Mouse (Mus musculus) liver, postnatal 0 days (tissue): Measurements from ENCODE around the gene Gm28539. TPM values are rescaled to one million over a fixed set of nuclear protein-coding genes. Genes with fewer than 3 reads are reported as not detected.
A peak's percentile ranks its signal among the peaks of the same experiment; 100 is the strongest.

ENCODE experiments used
- ATAC-seq: fragments of 200-750 bp; cut with Nextera tagmentation; 2 replicates; pipeline ENCODE4 v1.8.0; 2017; ENCODE audit warnings: mild to moderate bottlenecking, moderate library complexity
- DNase-seq: peaks from one replicate; pipeline ENCODE4 v3.0.0-alpha.2; 2016
- H3K27ac ChIP-seq: fragments of 300-500 bp; sonication (generic); 2 replicates; pipeline ENCODE4 v1.5.1; 2014; ENCODE audit warnings: antibody characterized with exemption, moderate library complexity, mild to moderate bottlenecking, low read depth
- H3K27me3 ChIP-seq: fragments of 300-500 bp; sonication (generic); 2 replicates; pipeline ENCODE4 v1.6.1; 2014; ENCODE audit warnings: low read length, control low read depth, mixed read lengths; ENCODE audit not compliant: insufficient read depth
- H3K36me3 ChIP-seq: fragments of 300-500 bp; sonication (generic); replicated peaks from 2 replicates; pipeline ENCODE4 v1.6.1; 2014; ENCODE audit warnings: mild to moderate bottlenecking, control low read depth, low read length, moderate library complexity, mixed read lengths; ENCODE audit not compliant: insufficient read depth
- H3K4me1 ChIP-seq: fragments of 300-500 bp; sonication (generic); 2 replicates; pipeline ENCODE4 v1.6.1; 2014; ENCODE audit warnings: antibody characterized with exemption, mild to moderate bottlenecking, control low read depth; ENCODE audit not compliant: insufficient read depth
- H3K4me2 ChIP-seq: fragments of 300-500 bp; sonication (generic); 2 replicates; pipeline ENCODE4 v1.6.1; 2014; ENCODE audit warnings: low read depth, mild to moderate bottlenecking, low read length, moderate library complexity, mixed read lengths
- H3K4me3 ChIP-seq: fragments of 300-500 bp; sonication (generic); 2 replicates; pipeline ENCODE4 v1.5.1; 2014; ENCODE audit warnings: low read depth, low read length
- H3K9ac ChIP-seq: fragments of 300-500 bp; sonication (generic); replicated peaks from 2 replicates; pipeline ENCODE4 v1.6.1; 2014; ENCODE audit warnings: mild to moderate bottlenecking, moderate library complexity
- H3K9me3 ChIP-seq: fragments of 300-500 bp; sonication (generic); 2 replicates; pipeline ENCODE4 v1.6.1; 2016; ENCODE audit warnings: mild to moderate bottlenecking, control low read depth, low read length, mixed read lengths
- CTCF ChIP-seq: sonication (generic); IDR thresholded peaks from 2 replicates; pipeline ENCODE4 v1.5.1; 2016; ENCODE audit warnings: antibody characterized with exemption, low read depth
- EP300 ChIP-seq: IDR thresholded peaks from 2 replicates; pipeline ENCODE4 v1.6.1; 2016; ENCODE audit warnings: antibody characterized with exemption, low read depth, mild to moderate bottlenecking
- WGBS: fragments of 180-500 bp; shearing (Covaris S2); extraction: QIAGEN DNeasy Blood & Tissue Kit; methylation state at CpG from one replicate; pipeline ENCODE4 v1.1.7; 2014; ENCODE audit not compliant: insufficient replicate concordance; 5-methylcytosine and 5-hydroxymethylcytosine counted together
- polyA plus RNA-seq: library from polyadenylated mRNA; unstranded; fragments of >200 nt; fragmentation: Nextera tagmentation; extraction: Ambion mirVana; gene quantifications from 2 replicates; pipeline ENCODE4 v1.2.1, GENCODE M21; 2015

Gene Gm28539
- not detected in 2 replicates for polyA plus RNA-seq

DNA sequence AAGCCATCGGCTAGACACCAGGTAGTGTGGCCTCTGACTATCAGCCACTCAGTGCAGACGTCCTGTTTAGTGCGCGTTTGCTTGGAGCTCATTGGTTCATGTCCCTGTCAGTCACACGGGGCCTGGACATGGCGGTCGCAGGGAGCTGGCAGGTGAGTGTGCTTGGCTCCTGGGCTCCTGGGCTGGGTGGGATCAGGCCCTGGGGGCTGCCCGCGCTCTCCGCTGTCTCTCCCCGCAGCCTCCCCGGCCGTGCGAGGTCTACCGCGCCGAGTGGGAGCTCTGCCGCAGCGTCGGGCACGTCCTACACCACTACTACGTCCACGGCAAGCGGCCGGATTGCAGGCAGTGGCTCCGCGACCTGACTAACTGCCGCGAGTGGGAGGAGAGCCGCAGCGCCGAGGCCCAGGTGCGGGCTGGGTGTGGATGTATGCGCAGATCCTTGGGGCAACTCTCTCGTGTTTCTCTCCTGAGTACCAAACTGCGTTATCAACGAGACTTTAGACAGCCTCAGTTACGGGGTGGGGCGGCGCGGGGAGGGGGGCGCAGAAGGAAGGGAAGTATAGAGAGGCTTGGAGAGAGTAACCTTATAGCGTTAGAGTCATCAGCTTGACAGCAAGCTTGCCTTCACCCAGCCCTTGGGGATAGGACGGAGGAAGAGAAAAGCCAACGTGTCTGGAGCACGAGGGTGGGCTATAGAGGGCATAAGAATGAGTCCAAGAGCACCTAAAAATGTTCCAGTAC lies at the start of gene Gm28539, which contains the start of gene 2510002D24Rik:
Gene Gm28539 (plus strand): TSS at position 117 of the 741 bp plus-strand sequence.
Gene 2510002D24Rik (plus strand): TSS at position 111 of the 741 bp plus-strand sequence.
- no peaks in the 10 kb centered on the region for H3K9me3 ChIP-seq
- H3K4me3 ChIP-seq, result peak within 1 kb of the TSS; percentile 94
- peak within 1 kb of the TSS; percentile 97 for H3K9ac ChIP-seq
- H3K27me3 ChIP-seq, result no peaks in the 10 kb centered on the region
- whole genome bisulfite sequencing, result under 1% methylated on average over 46 of the region's 46 CpGs
- peak; percentile 90 for DNase-seq
- H3K27ac ChIP-seq, result peak within 1 kb of the TSS; percentile 76
- peak within 1 kb of the TSS; percentile 87 for H3K4me2 ChIP-seq
- no peak for TF ChIP-seq CTCF
- no peak for TF ChIP-seq EP300
- 0 out of 2 replicates have a peak, but pooled peaks cover 3% of the 10 kb centered on the region for H3K4me1 ChIP-seq
- peak; percentile 99 for ATAC-seq
- peaks cover 21% of the 10 kb centered on the region for H3K36me3 ChIP-seq

DNA sequence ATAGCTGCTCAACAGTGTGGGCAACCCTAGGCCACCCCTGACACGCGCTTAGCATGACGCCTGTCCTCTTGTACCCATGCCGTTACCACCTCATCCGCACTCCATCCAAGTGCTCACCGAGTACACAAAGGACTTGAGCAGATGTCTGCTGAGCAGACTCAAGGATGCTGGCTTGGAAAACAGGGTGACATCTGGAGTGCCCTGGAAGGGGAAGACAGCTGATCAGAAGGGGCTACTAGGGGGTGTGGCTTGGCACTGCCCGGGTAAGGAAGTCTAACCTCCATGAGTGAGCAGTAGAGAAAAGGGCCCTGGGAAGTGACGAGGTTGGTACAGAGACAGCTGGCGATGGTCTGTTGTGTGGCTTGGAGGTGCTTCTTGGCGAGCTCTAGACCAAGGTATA lies 49.7 kb upstream of the Gm28539 start:
- Histone ChIP-seq H3K27ac (no peak overlapping the region), H3K9ac (no peak overlapping the region), H3K4me2 (no peak overlapping the region), H3K27me3 (no peaks in the 10 kb centered on the region), H3K4me1 (no peaks in the 10 kb centered on the region), H3K4me3 (no peak overlapping the region), H3K9me3 (no peaks in the 10 kb centered on the region), H3K36me3 (peaks cover 73% of the 10 kb centered on the region)
- 92% methylated on average over 10 of the region's 10 CpGs for WGBS
- ATAC-seq, result no peak
- no peak for TF ChIP-seq EP300
- TF ChIP-seq CTCF, result no peak
- no peak for DNase-seq

GRCm38 (mm10) chr16:18788627-18789406 lies 47.6 kb upstream of the Gm28539 start:
- Histone ChIP-seq H3K4me2 (no peak overlapping the region), H3K9ac (no peak overlapping the region), H3K4me3 (no peak overlapping the region), H3K27me3 (no peaks in the 10 kb centered on the region), H3K9me3 (no peaks in the 10 kb centered on the region), H3K4me1 (no peaks in the 10 kb centered on the region), H3K36me3 (peaks cover 70% of the 10 kb centered on the region), H3K27ac (no peak overlapping the region)
- TF ChIP-seq EP300, result no peak
- no peak for TF ChIP-seq CTCF
- 61% methylated on average over 10 of the region's 10 CpGs for WGBS
- ATAC-seq (no peak), DNase-seq (no peak)

DNA sequence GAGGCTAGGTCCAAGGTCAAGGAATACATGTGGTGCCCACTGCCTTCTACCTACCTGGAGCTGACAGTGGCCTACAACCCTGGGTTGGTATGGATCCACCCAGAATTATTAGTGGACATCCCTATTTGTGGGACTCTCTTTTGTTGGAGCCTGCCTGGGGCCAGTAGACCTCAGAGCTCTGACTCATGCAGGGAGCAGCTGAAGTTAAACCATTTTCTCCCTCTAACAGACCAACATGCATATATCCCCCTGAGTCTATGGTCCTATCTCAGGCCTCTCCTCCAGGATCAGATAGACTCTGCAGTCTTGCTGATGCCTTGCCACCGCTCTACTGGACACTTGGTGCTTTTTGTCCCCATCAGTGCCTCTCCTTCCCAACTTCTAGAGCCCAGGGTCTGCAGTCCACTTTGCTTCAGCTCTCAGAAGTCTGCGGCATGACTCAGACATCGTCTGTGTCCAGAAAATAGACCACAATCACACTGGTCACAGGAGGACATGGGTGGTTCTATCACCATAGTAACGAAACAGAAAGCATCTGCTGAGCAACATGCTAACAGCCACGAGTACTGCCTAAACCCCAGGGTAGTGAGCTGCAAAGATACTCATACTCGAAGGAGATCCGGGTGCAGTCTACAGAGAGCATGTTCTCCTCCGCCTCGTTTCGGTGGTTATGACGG lies 41.0 kb upstream of the Gm28539 start:
- 91% methylated on average over 11 of the region's 11 CpGs for WGBS
- H3K27ac ChIP-seq, result no peak overlapping the region
- H3K9me3 ChIP-seq, result no peaks in the 10 kb centered on the region
- H3K4me3 ChIP-seq, result no peak overlapping the region
- H3K9ac ChIP-seq, result no peak overlapping the region
- no peak overlapping the region for H3K4me2 ChIP-seq
- no peaks in the 10 kb centered on the region for H3K27me3 ChIP-seq
- DNase-seq, result no peak
- ATAC-seq, result no peak
- H3K36me3 ChIP-seq, result peaks cover 69% of the 10 kb centered on the region
- TF ChIP-seq CTCF (no peak), EP300 (no peak)
- no peaks in the 10 kb centered on the region for H3K4me1 ChIP-seq

DNA sequence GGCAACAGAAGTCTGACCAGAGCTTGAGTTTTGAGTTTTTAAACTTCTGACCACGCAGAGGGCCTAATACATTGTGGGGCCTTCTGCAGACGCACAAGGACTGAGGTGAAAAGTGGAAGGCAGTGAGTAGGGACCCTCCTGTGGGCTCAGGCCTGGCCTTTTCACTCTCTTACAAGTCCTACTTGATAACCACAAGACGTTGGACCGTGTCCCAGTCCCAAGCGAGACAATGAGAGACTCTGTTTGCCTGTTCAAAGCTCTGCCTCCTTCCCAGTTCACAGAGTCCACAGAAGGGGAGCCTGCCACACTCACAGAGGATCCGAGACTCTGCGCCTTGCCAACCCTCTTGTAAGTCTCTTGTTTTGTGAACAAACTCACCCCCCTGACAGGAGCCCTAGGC lies 39.7 kb upstream of the Gm28539 start:
- DNase-seq (no peak), ATAC-seq (no peak)
- Histone ChIP-seq H3K9ac (no peak overlapping the region), H3K4me2 (no peak overlapping the region), H3K4me3 (no peak overlapping the region), H3K9me3 (no peaks in the 10 kb centered on the region), H3K36me3 (peaks cover 70% of the 10 kb centered on the region), H3K4me1 (no peaks in the 10 kb centered on the region), H3K27me3 (no peaks in the 10 kb centered on the region), H3K27ac (no peak overlapping the region)
- 93% methylated on average over 7 of the region's 7 CpGs for WGBS
- no peak for TF ChIP-seq EP300
- no peak for TF ChIP-seq CTCF

- Histone ChIP-seq H3K4me2 (no peak overlapping the region), H3K36me3 (peaks cover 71% of the 10 kb centered on the region), H3K27me3 (no peaks in the 10 kb centered on the region), H3K9ac (no peak overlapping the region), H3K9me3 (no peaks in the 10 kb centered on the region), H3K27ac (no peak overlapping the region), H3K4me3 (no peak overlapping the region), H3K4me1 (no peaks in the 10 kb centered on the region)
- ATAC-seq, result no peak
- TF ChIP-seq CTCF (no peak), EP300 (no peak)
- no peak for DNase-seq
- WGBS, result 89% methylated on average over 5 of the region's 5 CpGs
Observed at GRCm38 (mm10) chr16:18798151-18798550, 38.2 kb upstream of the Gm28539 start.
